Mouse (Mus musculus): ENCODE data around the gene Cpsf2.
"Not testable (repeated sequence)": the region's sequence is repeated elsewhere in the genome, so short reads cannot be mapped to it uniquely, and the experiment has no call there.

Cpsf2 gene

DNA sequence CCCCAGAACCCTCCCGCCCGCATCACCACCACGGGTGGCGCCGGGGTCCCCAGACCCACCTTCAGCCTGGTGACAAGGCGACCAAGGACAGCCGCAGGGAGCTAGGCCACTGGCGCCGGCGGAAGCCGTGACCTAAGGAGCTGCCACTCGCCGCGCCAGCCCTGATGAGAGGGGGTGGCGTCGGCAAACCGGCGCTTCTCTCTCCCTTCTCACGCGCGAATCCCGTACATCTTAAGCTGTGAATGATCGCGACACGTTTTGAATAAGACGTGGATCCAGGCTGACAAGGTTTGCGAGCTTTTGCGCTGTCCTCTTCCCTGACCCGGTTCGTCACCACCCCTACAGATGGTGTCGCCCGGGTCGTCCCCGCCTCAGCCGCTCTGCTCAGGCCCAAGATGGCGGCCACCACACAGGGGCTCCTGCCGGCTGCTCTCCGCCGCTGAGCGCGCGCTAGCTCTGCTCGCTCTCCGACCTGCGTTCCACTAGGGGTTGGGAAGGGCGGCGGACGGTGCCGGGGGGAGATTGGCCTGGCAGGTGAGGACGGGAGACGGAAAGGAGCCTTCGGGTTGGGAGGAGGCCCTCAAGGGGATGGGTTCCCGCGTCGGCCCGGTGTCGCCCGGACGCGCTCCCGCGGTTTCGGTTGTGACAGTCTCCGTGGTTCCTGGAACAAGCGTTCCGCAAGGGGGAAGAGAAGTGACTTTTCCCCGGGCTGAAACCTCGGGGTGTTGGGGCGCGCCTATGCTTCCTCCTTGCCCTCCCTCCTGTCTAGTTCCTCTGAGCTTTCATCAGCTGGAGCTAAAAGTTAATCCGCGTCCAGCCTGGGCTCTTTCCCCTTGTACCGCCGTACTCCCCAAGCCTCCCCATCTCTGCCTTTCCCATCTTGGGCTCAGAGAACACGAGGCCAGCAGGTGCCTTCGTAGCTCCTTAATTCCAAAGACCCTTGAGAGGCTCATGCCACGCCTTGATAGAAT is at the start of gene Cpsf2:
Gene Cpsf2 (plus strand): TSS at position 388 of the 971 bp plus-strand sequence.
- in situ Hi-C loops (cut with MboI, MseI), result loop anchor here (25.0 kb wide), 1 partner anchor 411 kb away; no protein-coding TSS in a partner anchor

DNA sequence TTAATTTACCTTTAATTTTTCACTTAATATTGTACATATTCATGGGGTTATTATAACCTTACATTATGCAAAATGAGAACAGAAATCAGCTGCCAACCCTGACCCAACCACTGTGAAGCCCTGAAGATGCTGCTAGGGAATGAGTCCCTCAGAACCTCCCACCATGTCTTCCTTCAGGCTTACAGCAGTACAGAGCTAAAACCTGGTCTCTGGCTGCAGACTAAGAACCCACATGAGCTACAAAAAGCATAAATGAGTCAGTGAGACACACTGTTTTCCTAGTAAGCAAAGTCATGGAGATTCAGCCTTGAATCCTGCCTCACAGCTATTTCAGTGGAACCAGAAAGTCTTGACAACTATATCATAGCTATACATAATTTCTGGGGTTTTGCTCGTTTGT is 47.4 kb upstream of the Cpsf2 start:
- in situ Hi-C loops (cut with MboI, MseI), result no loop called here

DNA sequence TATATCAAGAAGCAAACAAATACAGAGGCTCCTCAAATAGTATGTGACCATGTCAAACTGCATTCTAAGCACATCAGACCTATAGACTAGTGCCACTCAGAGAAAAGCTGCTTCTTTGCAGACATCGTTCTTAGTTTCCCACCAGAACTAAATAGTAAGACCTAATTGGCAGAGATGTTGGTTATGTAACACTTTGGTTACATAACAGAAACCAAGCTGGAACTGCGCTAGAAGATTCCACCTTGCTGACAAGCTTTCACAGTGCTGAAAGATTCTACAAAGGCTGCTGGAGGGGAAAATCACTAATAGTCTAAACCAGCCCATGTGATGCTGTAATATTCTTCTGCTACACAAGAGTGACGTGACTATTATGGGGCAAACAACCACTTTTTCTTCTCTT is 40.6 kb upstream of the Cpsf2 start:
- in situ Hi-C loops (cut with MboI, MseI), result no loop called here

DNA sequence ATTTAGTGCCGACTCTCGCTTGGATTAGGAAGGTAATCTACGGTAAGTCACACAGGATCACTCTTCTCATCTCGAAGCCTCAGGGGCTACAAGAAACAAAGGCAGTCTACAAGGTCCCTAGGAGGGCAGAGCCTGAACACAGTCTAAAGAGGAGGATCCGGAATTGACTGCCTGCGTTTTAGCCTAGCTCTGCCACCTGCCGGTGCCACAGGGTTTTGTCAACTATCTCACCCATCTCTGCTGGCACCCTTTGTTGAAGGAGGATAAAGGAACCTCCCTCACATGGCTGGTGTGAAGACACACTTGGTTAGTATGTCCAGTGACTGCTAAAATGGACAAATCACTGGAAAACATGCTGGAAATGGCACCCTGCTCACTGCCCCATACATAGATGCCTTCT is 38.2 kb upstream of the Cpsf2 start:
- in situ Hi-C loops (cut with MboI, MseI), result no loop called here

DNA sequence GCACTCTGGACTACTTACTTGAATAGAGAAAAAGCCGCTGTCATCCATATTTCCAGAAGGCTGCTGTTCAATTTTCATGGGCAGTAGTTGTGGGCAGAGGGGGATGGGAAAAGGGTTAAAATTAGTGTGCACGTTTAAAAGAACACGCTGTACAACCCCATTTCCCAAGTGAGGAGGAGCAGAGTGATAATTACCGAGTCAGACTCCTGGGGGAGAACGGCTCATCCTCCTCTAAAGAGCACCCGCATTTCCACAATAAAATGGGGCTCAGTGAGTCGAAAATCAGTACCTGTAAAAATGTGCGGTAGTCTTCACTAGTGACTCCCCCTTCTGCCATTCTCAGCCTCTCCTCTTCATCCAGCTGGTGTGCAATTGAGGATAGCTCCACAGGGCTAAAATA is 27.8 kb upstream of the Cpsf2 start:
- in situ Hi-C loops (cut with MboI, MseI), result no loop called here

DNA sequence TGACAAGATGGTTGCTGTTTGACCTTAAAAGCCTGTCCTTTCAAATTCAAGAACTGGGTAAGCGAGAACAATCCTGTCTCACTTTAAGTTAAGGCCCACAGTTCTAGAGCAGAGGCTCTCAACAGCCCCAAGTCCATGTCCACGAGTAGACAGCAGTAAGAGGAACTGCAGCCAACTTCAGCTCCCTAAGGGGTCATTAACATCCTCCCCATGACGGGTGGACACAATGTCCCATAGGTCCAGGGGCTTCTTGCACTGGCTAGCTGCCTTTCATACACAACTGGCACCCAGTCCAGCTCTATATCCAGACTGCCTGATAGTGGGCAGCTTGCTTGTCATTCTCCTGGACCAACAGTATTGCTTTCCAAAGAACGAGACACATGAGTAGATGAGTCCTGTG is 27.0 kb upstream of the Cpsf2 start:
- in situ Hi-C loops (cut with MboI, MseI), result no loop called here

DNA sequence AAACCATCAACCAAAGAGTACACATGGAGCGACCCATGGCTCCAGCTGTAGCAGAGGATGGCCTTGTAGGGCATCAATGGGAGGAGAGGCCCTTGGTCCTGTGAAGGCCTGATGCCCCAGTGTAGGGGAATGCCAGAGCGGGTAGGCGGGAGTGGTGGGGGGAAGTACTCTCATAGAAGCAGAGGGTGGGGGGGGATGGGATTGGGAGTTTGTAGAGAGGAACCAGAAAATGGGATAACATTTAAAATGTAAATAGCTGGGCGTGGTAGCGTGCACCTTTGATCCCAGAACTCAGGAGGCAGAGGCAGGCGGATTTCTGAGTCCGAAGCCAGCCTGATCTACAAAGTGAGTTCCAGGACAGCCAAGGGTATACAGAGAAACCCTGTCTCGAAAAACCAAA is 20.0 kb upstream of the Cpsf2 start:
- in situ Hi-C loops (cut with MboI, MseI), result not testable (repeated sequence)

DNA sequence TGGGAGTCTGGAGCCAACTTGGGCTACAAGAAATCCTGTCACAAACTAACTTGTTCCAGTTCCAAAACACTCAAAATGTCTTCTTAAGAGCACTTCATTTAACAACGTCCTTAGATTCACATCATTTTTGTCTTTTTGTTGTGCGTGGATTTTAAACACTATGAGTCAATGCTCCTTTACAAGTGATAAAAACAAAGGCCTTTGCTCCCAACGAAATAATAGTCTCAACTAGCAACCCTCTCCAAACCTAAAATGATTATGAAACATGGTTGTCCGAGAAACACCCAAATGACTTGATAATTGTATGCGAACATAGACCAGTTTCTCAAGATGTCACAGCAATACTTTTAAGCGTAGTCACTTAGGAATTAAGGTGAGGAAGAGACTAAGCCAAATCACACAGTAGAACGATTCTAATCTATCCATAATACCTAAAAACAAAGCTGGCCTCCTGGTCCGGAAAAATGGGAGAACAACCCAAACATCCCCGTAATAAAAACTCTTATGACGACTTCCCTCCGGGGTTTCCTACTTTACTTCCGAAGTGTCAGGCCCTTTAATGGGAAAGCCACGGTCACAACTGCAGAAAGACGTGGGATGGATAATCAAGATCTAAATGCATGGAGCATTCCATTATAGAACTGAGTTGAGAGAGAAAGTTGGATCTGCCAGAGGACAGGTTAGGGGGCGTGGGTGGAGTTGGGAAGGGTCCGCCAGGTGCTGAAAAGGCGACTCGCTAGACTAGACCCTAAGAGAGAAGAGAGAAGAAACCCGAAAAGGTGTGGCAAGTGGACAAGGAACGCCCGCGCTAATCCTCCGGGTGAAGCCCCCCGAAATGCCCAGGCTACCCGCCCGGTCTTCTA is 18.5 kb upstream of the Cpsf2 start:
- in situ Hi-C loops (cut with MboI, MseI), result no loop called here

DNA sequence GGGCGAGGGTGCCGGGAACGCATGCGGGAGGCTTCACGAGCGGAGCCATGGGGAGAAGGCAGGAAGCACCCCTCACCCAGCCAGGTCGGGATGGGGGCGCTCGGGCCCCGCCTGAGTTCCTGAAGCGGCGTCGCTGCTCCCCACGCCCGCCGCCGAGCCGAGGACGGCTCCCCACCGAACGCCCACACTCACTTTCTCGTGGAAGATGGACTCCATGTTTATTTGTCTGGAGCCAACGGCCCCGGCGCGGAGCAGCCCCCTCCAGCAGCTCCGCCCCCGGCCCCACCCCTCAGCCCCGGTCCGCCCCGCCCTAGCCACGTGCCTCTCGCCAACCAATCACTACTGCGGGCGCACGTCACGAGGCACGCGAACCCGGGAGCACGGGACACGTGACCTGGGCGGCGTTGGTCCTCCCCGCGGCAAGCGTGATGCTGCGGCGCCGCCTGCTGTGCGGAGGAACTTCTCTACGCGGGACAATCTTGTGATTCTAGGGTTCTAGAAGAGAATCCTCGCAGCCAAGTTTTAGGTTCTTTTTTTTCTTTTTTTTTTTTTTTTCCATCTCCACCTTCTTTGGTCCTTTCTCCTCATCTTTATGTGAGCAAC is 17.7 kb upstream of the Cpsf2 start, which contains the start of gene Atxn3:
Gene Atxn3 (minus strand): TSS at position 305 of the 603 bp plus-strand sequence.
- in situ Hi-C loops (cut with MboI, MseI), result no loop called here

DNA sequence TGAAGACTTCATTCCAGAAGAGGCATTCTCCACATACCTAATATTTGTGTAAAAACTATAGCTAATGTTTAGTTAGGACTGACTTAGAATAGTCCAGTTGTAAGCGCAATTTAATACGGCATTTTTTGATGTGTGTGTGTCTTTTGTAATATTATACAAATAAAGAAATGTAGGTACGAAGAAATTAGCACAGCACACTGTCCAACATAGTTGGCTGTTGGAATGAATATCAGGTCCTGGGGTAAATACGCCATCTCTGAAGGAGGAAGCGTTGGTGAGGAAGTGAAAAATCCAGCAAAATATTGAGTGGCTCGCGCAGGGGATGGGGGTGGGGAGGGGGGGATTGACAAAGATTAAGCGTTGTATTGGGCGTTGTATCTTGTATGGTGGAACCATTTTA is 17.2 kb upstream of the Cpsf2 start:
- in situ Hi-C loops (cut with MboI, MseI), result no loop called here

DNA sequence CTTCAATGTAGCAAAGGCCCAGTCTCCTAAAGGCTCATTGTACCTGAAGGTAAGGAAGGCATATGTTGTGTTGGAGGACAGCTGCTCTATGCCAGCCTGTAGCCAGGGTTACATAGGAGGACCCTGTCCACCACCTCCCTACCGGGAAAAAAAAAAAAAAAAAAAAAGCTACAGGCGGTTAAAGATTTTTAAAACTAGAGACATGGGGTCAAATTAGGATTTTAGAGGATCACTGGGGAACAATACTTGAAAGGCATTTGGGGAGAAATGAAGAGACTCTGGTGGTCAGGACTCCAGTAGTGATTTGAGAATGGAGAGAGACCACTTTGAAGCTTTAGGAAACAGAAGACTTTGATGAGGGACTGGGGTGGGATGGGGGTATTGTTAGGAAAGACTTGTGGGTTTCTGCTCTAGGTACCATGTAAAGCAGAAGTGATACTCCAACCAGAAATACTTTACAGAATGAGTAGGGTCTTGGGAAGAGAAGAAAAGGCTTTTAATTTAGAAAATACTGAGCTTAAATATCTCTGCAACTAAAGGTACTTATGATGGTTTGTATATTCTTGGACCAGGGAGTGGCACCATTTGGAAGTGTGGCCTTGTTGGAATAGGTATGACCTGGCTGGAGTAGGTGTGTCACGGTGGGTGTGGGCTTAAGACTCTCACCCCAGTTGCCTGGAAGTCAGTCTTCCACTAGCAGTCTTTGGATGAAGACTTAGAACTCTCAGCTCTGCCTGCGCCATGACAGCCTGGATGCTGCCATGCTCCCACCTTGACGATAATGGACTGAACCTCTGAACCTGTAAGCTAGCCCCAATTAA is 16.6 kb upstream of the Cpsf2 start:
- in situ Hi-C loops (cut with MboI, MseI), result not testable (repeated sequence)

DNA sequence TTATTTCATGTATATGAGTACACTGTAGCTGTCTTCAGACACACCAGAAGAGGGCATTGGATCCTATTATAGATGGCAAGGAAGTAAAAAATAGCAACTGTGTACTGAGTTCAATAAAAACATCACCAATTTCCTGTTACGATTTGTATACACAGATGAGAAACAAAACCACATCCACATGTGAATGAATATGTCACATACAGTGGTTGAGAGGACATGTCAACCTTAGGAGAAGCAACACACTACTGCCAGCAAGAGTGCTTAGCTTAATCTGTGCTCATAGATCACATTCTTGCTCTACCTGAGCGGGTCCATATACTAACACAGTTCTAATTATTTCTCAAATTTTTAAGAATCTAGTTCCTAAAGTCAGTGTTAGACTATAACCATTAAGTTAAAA is 4.5 kb upstream of the Cpsf2 start:
- in situ Hi-C loops (cut with MboI, MseI), result no loop called here

DNA sequence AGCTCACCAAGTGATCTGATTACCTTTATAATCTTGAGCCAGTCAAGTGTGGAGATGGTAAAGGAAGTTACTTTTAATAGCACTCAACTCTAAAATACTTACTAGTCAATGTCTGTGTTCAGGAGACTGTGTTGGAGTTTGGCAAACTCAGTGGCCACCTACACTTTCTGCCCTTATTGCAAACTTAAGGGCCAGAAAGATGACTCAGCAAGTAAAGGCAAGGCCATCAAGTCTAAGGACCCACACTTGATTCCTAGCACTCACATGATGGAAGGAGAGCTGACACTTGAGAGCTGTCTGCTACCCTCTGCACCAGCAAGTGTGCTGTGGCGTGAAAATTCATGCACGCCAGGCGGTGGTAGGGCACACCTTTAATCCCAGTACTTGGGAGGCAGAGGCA is 3.6 kb upstream of the Cpsf2 start:
- in situ Hi-C loops (cut with MboI, MseI), result no loop called here

DNA sequence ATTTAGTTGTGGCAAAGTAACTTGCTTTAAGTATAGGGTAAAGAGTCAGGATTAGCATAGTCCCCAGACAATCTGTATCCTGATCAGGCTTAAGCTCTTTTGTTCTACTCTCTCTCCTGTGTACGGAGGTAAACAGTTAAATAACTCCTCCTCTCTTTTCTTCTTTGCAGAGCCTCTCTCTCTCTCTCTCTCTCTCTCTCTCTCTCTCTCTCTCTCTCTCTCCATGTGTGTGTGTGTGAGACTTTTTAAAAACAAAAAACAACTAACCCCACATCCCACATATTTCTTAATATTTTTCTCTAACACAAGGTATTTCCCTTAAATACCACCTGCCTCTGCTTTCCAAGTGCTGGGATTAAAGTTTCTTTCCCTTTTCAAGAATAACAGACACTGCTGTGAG is 1.2 kb upstream of the Cpsf2 start:
- in situ Hi-C loops (cut with MboI, MseI), result no loop called here

DNA sequence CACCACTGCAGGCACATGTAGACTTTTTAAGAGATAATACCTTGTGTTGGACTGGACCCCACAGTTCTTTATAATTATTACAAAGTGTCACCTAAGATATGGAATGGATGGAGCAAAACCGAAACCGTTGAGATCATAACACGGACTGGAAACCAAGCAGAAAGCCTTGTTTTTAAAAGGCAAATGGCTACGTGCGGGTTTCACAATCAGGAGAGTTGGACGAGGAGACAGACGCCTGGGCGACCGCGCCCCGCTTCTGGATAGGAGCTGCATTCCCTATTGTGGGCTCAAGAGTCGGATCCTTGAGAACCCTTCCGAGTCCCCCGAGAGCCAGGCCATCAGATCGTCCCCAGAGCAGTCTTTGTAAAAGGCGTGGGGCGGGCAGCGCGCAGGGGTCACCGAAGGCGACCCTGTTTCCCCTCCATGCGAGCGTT is 604 bp upstream of the Cpsf2 start:
- in situ Hi-C loops (cut with MboI, MseI), result loop anchor here (25.0 kb wide), 1 partner anchor 412 kb away; no protein-coding TSS in a partner anchor

DNA sequence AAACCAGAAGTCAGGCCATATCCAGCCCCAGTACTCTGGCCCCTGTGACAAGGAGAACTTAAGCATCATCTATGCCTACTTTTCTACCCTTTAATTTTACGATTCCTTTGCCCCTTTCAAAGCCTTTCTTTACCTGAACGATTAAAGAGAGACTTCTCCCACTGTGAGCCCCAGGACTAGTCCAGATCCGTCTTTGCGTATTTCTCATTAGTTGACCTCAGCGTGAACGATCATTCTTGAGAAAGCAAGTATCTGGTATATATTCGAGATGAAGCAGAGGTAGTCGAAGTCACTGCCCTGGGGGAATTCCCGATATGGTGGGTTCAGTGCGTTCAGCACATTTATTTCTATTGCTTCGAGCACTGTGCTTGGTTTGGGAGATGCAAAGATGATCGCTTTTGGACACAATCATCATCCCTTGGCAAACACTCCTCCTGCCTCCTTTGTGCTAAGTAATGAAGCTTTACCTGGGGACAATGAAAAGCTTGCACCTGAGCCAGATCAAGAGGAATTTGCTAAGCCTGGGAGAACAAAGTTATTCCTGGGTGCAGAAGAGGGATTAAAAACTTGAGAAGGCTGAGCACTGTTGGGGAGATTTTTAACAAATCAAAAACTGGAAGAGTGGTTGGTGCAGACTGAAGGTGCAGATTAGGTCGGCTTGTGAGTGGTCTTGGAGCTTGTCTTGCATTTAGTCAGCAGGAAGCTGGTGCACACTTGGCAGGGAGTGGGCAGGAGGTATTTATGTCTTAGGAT is 1.0 kb downstream of the Cpsf2 start:
- in situ Hi-C loops (cut with MboI, MseI), result loop anchor here (25.0 kb wide), 1 partner anchor 410 kb away; no protein-coding TSS in a partner anchor

DNA sequence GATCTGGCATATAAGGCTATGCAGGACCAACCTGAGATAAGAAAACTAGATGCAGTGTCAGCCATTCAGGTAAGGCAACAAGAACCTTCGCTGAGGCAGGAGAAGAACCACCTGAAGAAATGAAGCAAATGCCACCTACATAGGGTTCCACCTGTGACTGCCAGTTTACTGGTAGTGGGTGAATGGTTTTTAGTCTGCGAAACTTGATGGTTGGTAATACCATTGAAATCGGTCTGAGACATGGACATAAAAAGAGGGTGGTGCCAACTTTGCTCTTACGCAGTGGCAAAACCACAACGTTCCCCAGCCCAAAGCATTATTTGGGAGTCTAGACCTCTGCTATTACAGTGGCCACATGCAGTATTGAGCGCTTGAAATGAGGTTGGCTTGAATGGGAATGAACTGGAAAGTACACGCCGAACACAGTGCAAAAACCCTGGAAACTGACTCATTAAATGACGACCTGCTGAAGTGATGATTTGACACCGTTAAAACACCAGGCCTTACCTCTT is 1.7 kb downstream of the Cpsf2 start:
- in situ Hi-C loops (cut with MboI, MseI), result loop anchor here (25.0 kb wide), 1 partner anchor 410 kb away; no protein-coding TSS in a partner anchor

DNA sequence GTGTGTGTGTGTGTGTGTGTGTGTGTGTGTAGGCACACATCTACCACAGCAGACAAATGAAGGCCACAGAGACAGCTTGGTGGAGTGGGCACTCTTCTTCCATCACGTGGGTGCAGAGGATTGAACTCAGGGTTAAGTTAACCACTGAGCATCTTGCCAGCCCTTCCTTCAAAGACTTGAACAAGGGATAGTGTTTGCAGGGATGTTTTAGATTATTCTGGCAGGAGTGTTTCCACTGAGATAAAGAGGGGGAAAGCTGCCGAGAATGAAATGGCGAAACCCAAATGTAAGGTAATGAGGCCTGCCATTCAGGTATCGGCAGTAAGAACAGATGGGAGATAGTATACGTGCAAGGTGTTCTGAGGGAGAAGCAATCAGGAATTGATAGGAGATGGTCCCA is 2.4 kb downstream of the Cpsf2 start:
- in situ Hi-C loops (cut with MboI, MseI), result loop anchor here (25.0 kb wide), 1 partner anchor 409 kb away; no protein-coding TSS in a partner anchor

DNA sequence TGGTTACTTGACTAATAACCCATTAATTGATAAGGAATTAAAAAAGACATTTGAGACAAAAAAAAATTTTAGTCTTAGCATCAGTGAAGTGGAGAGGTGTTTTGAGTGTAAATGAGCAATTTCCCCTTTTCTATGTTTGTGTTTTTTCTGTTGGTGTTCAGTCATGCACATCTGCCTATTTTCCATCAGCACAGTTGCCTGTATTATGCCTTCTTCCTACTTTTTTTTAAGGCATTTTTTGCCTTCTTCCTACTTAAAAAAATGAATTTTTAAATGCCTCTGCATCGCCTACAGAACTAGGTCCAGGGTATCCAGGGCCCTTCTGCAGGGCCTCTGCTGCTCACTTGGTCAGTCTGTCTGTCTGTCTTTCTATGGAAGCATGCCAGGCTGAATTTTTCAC is 2.8 kb downstream of the Cpsf2 start:
- in situ Hi-C loops (cut with MboI, MseI), result loop anchor here (25.0 kb wide), 1 partner anchor 409 kb away; no protein-coding TSS in a partner anchor

Measured in regulatory T cell (primary cell).